Mouse (Mus musculus) heart, postnatal 0 days (tissue): ENCODE measurements around the gene Plxna4.

Experiments used
- CTCF ChIP-seq: IDR thresholded peaks from 2 replicates; pipeline ENCODE4 v1.5.1; 2016; ENCODE audit warnings: antibody characterized with exemption, control low read depth, low read depth
- EP300 ChIP-seq: IDR thresholded peaks from 2 replicates; pipeline ENCODE4 v1.6.1; 2016; ENCODE audit warnings: antibody characterized with exemption, low read depth

DNA sequence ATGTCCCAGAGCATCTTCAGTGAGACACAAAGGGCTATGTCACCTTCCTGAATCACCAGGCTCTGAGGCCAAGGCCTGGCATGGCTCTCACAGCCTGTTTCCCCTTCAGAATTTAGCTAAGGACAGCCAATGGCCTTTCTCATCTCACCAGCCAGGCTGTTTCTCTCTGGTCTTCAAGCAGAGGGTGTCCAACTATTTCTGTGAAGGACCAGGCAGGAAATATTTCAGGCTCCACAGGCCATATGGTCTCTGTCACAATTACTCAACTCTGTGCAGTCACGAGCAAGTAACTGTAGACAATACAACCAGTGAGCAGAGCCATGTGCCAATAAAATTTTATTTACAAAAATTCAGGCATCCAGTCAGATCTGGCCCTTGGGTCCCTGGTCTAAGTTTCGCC lies 388.4 kb downstream of the Plxna4 start:
- TF ChIP-seq CTCF = no peak
- no peak for TF ChIP-seq EP300
